Mouse (Mus musculus) cortical plate, adult 2 months (tissue): ENCODE data around the gene Ffar4.

Source experiments
- CTCF ChIP-seq: fragments of 200-500 bp; IDR thresholded peaks from 2 replicates; pipeline ENCODE4 v1.5.1; 2011; ENCODE audit warnings: mild to moderate bottlenecking, control low read depth, low read length; ENCODE audit not compliant: insufficient read depth; ENCODE audit errors: extremely low read depth
- POLR2A ChIP-seq: fragments of 200-500 bp; IDR thresholded peaks from 2 replicates; pipeline ENCODE4 v1.6.1; 2011; ENCODE audit warnings: mild to moderate bottlenecking, low read length, control low read depth; ENCODE audit not compliant: insufficient read depth; ENCODE audit errors: extremely low read depth

- TF ChIP-seq CTCF (no peak), POLR2A (no peak)
Measured at GRCm38 (mm10) chr19:38082931-38083525, 13.8 kb upstream of the Ffar4 start.
